Mouse (Mus musculus): ENCODE data around the gene Ddx1. TPM values are rescaled to one million over a fixed set of nuclear protein-coding genes. Genes with fewer than 3 reads are reported as not detected.

The Ddx1 gene
- 129 and 136 TPM in 2 replicates for polyA plus RNA-seq (2015; fragmentation: Nextera tagmentation; extraction: Ambion mirVana)

GRCm38 (mm10) chr12:13248691-13249572 lies at the start of gene Ddx1:
Gene Ddx1 (minus strand): TSS chr12:13249213.
- peak within 1 kb of the TSS; percentile 58 for H3K4me2 ChIP-seq (replicated peaks)
- peaks cover 22% of the 10 kb centered on the region for H3K4me1 ChIP-seq (replicated peaks)
- H3K36me3 ChIP-seq, result peaks cover 7% of the 10 kb centered on the region
- peak within 1 kb of the TSS; percentile 90 for H3K4me3 ChIP-seq (replicated peaks)
- peak; percentile 96 for ATAC-seq
- H3K27ac ChIP-seq, result peak within 1 kb of the TSS; percentile 91
- peak within 1 kb of the TSS; percentile 95 for H3K9ac ChIP-seq (replicated peaks)
- H3K9me3 ChIP-seq, result no peaks in the 10 kb centered on the region
- no peaks in the 10 kb centered on the region for H3K27me3 ChIP-seq
- 3% methylated on average over 59 of the region's 59 CpGs for WGBS

GRCm38 (mm10) chr12:13293421-13293881 lies 44.4 kb upstream of the Ddx1 start:
- H3K27ac ChIP-seq, result no peak overlapping the region
- no peak overlapping the region for H3K9ac ChIP-seq (replicated peaks)
- no peaks in the 10 kb centered on the region for H3K9me3 ChIP-seq
- WGBS, result 76% methylated on average over 3 of the region's 3 CpGs
- H3K36me3 ChIP-seq, result peaks cover 7% of the 10 kb centered on the region
- no peaks in the 10 kb centered on the region for H3K27me3 ChIP-seq
- H3K4me2 ChIP-seq (replicated peaks), result no peak overlapping the region
- ATAC-seq, result peak; percentile 62; the same call in 1 of the 2 replicates
- no peaks in the 10 kb centered on the region for H3K4me1 ChIP-seq (replicated peaks)
- no peak overlapping the region for H3K4me3 ChIP-seq (replicated peaks)

- H3K36me3 ChIP-seq, result peaks cover 14% of the 10 kb centered on the region
These were observed 42.4 kb upstream of the Ddx1 start for GRCm38 (mm10) chr12:13291453-13291852.

GRCm38 (mm10) chr12:13269570-13270390 lies 20.8 kb upstream of the Ddx1 start:
- Histone ChIP-seq H3K27me3 (no peaks in the 10 kb centered on the region), H3K4me3 (replicated peaks) (peak overlapping the region; percentile 88), H3K27ac (peak overlapping the region; percentile 68), H3K9ac (replicated peaks) (peak overlapping the region; percentile 84), H3K4me2 (replicated peaks) (peak overlapping the region; percentile 76), H3K36me3 (peaks cover 9% of the 10 kb centered on the region), H3K4me1 (replicated peaks) (peaks cover 18% of the 10 kb centered on the region), H3K9me3 (no peaks in the 10 kb centered on the region)
- ATAC-seq, result peak; percentile 51
- WGBS, result 50% methylated on average over 16 of the region's 16 CpGs

More at GRCm38 (mm10) chr12:13291453-13291852, 42.4 kb upstream of the Ddx1 start:
- H3K4me3 ChIP-seq (replicated peaks), result no peak overlapping the region
- 84% methylated on average over 2 of the region's 2 CpGs for WGBS
- no peak overlapping the region for H3K27ac ChIP-seq
- H3K4me1 ChIP-seq (replicated peaks), result no peaks in the 10 kb centered on the region
- H3K9ac ChIP-seq (replicated peaks), result no peak overlapping the region
- no peaks in the 10 kb centered on the region for H3K9me3 ChIP-seq
- no peak overlapping the region for H3K4me2 ChIP-seq (replicated peaks)
- no peak for ATAC-seq
- H3K27me3 ChIP-seq, result no peaks in the 10 kb centered on the region

- Histone ChIP-seq H3K4me1 (replicated peaks) (peaks cover 18% of the 10 kb centered on the region), H3K9me3 (no peaks in the 10 kb centered on the region), H3K27me3 (no peaks in the 10 kb centered on the region), H3K27ac (peak within 1 kb of the TSS; percentile 68), H3K4me3 (replicated peaks) (peak within 1 kb of the TSS; percentile 88), H3K4me2 (replicated peaks) (peak within 1 kb of the TSS; percentile 76), H3K9ac (replicated peaks) (peak within 1 kb of the TSS; percentile 84), H3K36me3 (peaks cover under 1% of the 10 kb centered on the region; the same call in 1 of the 2 replicates)
- 4% methylated on average over 38 of the region's 38 CpGs for WGBS
- peak; percentile 97 for ATAC-seq
These were observed 19.9 kb upstream of the Ddx1 start, which contains the start of gene Nbas for GRCm38 (mm10) chr12:13268826-13269449. Gene Nbas (plus strand): TSS chr12:13269133.

DNA sequence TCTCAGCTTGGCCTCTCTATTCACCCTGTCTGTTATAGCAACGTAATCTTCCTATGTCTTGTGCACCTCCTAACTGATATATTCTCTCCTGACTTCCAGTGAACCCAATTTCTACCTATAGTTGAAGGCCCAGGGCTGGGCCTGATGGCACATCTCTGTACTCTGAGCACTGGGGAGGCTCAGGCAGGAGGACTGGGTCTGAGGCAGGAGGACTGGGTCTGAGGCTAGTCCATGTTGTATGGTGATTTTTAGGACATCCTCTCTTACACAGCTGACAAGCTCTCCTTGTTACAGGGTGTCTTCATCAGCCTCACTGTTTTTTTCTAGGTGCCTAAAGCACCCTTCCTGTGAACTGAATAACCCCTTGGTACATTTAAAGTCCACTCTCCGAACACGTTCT lies 19.4 kb upstream of the Ddx1 start:
- no peak overlapping the region for H3K27ac ChIP-seq
- 50% methylated on average over 3 of the region's 3 CpGs for WGBS
- no peaks in the 10 kb centered on the region for H3K27me3 ChIP-seq
- H3K9ac ChIP-seq (replicated peaks), result peak overlapping the region; percentile 84; the same call in 1 of the 2 replicates
- peak overlapping the region; percentile 44 for H3K4me2 ChIP-seq (replicated peaks)
- ATAC-seq, result peak; percentile 65
- H3K4me1 ChIP-seq (replicated peaks), result peaks cover 18% of the 10 kb centered on the region
- H3K9me3 ChIP-seq, result no peaks in the 10 kb centered on the region
- peak overlapping the region; percentile 88 for H3K4me3 ChIP-seq (replicated peaks)
- no peaks in the 10 kb centered on the region for H3K36me3 ChIP-seq

GRCm38 (mm10) chr12:13255701-13256100 lies 6.7 kb upstream of the Ddx1 start:
- Histone ChIP-seq H3K9me3 (no peaks in the 10 kb centered on the region), H3K4me2 (replicated peaks) (no peak overlapping the region), H3K36me3 (no peaks in the 10 kb centered on the region), H3K9ac (replicated peaks) (no peak overlapping the region), H3K27ac (no peak overlapping the region), H3K4me3 (replicated peaks) (no peak overlapping the region), H3K27me3 (no peaks in the 10 kb centered on the region), H3K4me1 (replicated peaks) (no peaks in the 10 kb centered on the region)
- 73% methylated on average over 2 of the region's 2 CpGs for WGBS
- no peak for ATAC-seq

DNA sequence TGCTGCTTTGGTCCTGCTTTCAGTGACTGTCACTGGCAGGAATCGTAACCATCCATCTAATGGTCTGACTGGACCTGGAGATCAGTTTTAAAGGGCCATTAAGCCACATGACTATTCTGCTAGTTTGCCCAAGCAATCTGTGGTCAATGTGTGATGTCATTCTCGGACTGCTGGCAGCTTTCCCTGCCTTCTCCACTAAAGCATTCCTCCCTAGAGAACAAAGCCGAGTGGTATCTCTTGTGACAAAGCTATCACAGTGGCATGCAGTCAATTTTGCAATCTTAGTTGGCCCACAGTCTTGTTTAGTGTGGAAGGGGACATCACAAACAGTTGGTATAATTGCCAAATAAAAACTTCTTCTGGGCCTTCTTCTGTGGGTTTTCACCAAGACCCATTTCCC lies 6.1 kb upstream of the Ddx1 start:
- ATAC-seq, result no peak
- no peak overlapping the region for H3K4me2 ChIP-seq (replicated peaks)
- no peaks in the 10 kb centered on the region for H3K9me3 ChIP-seq
- no peak overlapping the region for H3K4me3 ChIP-seq (replicated peaks)
- no peaks in the 10 kb centered on the region for H3K27me3 ChIP-seq
- no peak overlapping the region for H3K9ac ChIP-seq (replicated peaks)
- 56% methylated on average over 3 of the region's 3 CpGs for WGBS
- H3K4me1 ChIP-seq (replicated peaks), result 0 out of 2 replicates have a peak, but pooled peaks cover 3% of the 10 kb centered on the region
- no peaks in the 10 kb centered on the region for H3K36me3 ChIP-seq
- no peak overlapping the region for H3K27ac ChIP-seq

DNA sequence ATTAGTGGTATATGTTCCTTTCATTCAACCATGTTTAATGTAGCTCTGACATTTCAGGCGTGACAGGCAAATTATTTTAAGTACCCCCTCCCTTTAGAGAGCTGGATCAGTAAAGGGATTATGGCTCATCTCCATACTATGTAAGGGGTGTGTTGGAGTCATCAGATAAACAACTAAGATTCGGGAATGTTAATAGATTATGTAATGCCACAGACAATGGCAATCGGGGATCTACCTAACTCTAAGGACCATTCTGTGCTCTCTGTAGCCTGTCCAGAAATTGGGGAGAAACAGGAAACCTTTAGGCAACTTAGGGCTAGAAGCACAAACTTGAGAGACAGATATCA lies 533 bp upstream of the Ddx1 start:
- H3K27ac ChIP-seq, result peak overlapping the region; percentile 91
- peak overlapping the region; percentile 90 for H3K4me3 ChIP-seq (replicated peaks)
- peak overlapping the region; percentile 95 for H3K9ac ChIP-seq (replicated peaks)
- H3K36me3 ChIP-seq, result peaks cover under 1% of the 10 kb centered on the region
- no peaks in the 10 kb centered on the region for H3K27me3 ChIP-seq
- WGBS, result 71% methylated on average over 3 of the region's 3 CpGs
- H3K4me2 ChIP-seq (replicated peaks), result peak overlapping the region; percentile 58
- ATAC-seq, result peak; percentile 41
- H3K4me1 ChIP-seq (replicated peaks), result peaks cover 22% of the 10 kb centered on the region
- H3K9me3 ChIP-seq, result no peaks in the 10 kb centered on the region

DNA sequence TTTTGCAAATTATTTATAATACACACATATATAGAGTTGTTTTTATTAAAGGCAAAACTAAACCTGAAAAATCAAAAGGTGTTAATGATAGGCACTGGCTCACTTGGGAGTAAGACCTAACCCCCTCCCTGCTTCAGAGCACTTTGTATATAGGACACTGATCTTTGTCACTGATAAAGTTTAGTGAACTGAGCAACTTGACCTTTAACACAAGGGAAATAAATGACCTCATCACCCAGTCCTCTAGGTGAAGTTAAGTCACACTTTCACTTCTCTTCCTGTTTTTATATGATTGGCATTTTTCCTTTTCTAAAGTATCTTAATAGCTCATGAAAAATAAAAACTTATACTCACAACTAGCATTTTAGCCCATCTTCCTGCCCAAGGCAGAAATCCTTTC lies 6.6 kb downstream of the Ddx1 start:
- Histone ChIP-seq H3K9me3 (no peaks in the 10 kb centered on the region), H3K9ac (replicated peaks) (no peak overlapping the region), H3K27me3 (no peaks in the 10 kb centered on the region), H3K4me1 (replicated peaks) (peaks cover 4% of the 10 kb centered on the region), H3K27ac (no peak overlapping the region), H3K4me2 (replicated peaks) (no peak overlapping the region), H3K36me3 (peaks cover 53% of the 10 kb centered on the region), H3K4me3 (replicated peaks) (no peak overlapping the region)
- ATAC-seq, result no peak

DNA sequence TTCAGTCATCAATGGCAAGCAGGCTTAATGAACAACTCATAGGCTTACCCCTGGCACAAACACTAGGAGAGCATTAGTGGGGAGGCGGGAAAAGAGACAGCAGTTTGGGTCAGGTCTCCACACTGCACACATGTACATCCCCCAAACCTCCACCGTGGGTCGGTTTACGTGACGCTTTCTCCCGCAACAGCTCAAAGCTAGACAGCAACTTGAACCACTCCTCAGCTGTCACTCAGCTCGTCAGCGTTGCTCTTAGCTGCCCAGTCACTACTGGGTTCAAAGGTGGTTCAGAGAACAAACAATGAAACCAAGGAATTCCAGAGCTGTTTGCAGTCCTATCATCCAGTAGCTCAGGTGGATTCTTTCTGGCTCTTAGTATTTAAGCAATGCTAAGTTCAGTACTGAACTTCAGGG lies 30.9 kb downstream of the Ddx1 start:
- 91% methylated on average over 8 of the region's 8 CpGs for WGBS
- Histone ChIP-seq H3K9ac (replicated peaks) (no peak overlapping the region), H3K27ac (no peak overlapping the region), H3K9me3 (no peaks in the 10 kb centered on the region), H3K4me3 (replicated peaks) (no peak overlapping the region), H3K4me1 (replicated peaks) (peaks cover 5% of the 10 kb centered on the region), H3K27me3 (no peaks in the 10 kb centered on the region), H3K36me3 (peaks cover 41% of the 10 kb centered on the region), H3K4me2 (replicated peaks) (no peak overlapping the region)
- ATAC-seq, result no peak
